Mouse (Mus musculus) liver, embryonic 15.5 days (tissue): ENCODE data around the gene Myoz1. TPM values are rescaled to one million over a fixed set of nuclear protein-coding genes. Genes with fewer than 3 reads are reported as not detected.

Source experiments
- ATAC-seq: fragments of 200-750 bp; cut with Nextera tagmentation; 2 replicates; pipeline ENCODE4 v1.8.0; 2017; ENCODE audit warnings: moderate number of reproducible peaks, mild to moderate bottlenecking, moderate library complexity; ENCODE audit not compliant: insufficient read depth
- H3K27ac ChIP-seq: fragments of 300-500 bp; sonication (generic); replicated peaks from 2 replicates; pipeline ENCODE4 v1.5.1; 2015; ENCODE audit warnings: mild to moderate bottlenecking, inconsistent platforms
- H3K27me3 ChIP-seq: fragments of 300-500 bp; sonication (generic); 2 replicates; pipeline ENCODE4 v1.6.1; 2015; ENCODE audit warnings: mild to moderate bottlenecking, inconsistent platforms
- H3K36me3 ChIP-seq: fragments of 300-500 bp; sonication (generic); replicated peaks from 2 replicates; pipeline ENCODE4 v1.6.1; 2015; ENCODE audit warnings: moderate library complexity, mild to moderate bottlenecking, inconsistent platforms
- H3K4me1 ChIP-seq: fragments of 300-500 bp; sonication (generic); replicated peaks from 2 replicates; pipeline ENCODE4 v1.6.1; 2015; ENCODE audit warnings: inconsistent platforms
- H3K4me2 ChIP-seq: fragments of 300-500 bp; sonication (generic); 2 replicates; pipeline ENCODE4 v1.6.1; 2015; ENCODE audit warnings: moderate library complexity, mild to moderate bottlenecking, inconsistent platforms
- H3K4me3 ChIP-seq: fragments of 300-500 bp; sonication (generic); replicated peaks from 2 replicates; pipeline ENCODE4 v1.5.1; 2015; ENCODE audit warnings: mild to moderate bottlenecking, inconsistent platforms
- H3K9ac ChIP-seq: fragments of 300-500 bp; sonication (generic); 2 replicates; pipeline ENCODE4 v1.6.1; 2015; ENCODE audit warnings: moderate library complexity, mild to moderate bottlenecking, inconsistent platforms
- H3K9me3 ChIP-seq: fragments of 300-500 bp; sonication (generic); replicated peaks from 2 replicates; pipeline ENCODE4 v1.6.1; 2016; ENCODE audit warnings: inconsistent platforms
- WGBS: fragments of 180-500 bp; shearing (Covaris S2); methylation state at CpG from one replicate; pipeline ENCODE4 v1.1.7; 2015; ENCODE audit warnings: mixed read lengths; ENCODE audit not compliant: insufficient replicate concordance; 5-methylcytosine and 5-hydroxymethylcytosine counted together
- microRNA-seq: library from miRNA; unstranded; fragments of <30 nt; microRNA quantifications from one replicate; pipeline ENCODE4, GENCODE M21; 2016
- polyA plus RNA-seq: library from polyadenylated mRNA; unstranded; fragments of >200 nt; fragmentation: Nextera tagmentation; extraction: Ambion mirVana; gene quantifications from 2 replicates; pipeline ENCODE4 v1.2.1, GENCODE M21; 2015

Myoz1 gene
- polyA plus RNA-seq, 1 experiment from 2014 or later, result 4.4 TPM

DNA sequence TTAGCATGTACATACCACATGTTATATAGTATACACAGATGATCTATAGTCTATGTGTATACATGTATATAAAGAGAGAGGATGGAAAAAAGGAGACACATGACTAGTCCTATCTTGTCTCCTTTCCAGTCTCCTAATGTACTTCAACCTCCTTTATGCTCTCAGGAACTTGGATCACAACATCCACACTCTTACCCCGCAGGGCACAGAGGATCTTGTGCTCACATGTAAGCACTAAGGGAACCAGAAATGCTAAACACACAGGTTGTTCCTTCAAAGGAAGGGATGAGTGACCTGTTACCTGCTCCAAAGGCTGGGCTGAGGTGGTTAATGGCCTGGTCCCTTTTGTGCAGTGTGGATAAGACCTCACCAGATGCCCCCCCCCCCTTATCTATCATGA lies 43.5 kb downstream of the Myoz1 start:
- Histone ChIP-seq H3K27ac (no peak overlapping the region), H3K4me2 (no peak overlapping the region), H3K9me3 (no peaks in the 10 kb centered on the region), H3K9ac (no peak overlapping the region), H3K4me1 (peaks cover 28% of the 10 kb centered on the region), H3K36me3 (no peaks in the 10 kb centered on the region), H3K4me3 (no peak overlapping the region), H3K27me3 (no peaks in the 10 kb centered on the region)
- WGBS, result 94% methylated on average over 1 of the region's 1 CpGs
- no peak for ATAC-seq

DNA sequence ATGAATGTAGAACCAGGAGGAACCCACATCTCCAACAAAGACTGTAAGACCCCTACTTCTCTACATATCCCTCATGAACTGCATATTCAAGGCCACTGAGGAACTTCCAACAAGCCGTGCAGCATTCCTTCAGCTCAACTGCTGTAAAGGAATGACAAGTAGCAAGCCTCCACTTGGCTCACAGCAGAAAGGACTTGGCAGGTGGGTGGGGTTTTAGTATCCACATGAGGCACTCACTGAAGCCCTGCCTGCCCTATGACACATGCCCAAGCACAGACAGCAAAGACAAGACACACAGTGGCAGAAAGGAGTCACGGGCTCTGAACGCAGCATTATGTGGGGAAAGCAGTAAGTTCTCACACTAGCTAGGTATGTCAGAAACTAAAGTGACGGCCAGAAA lies 46.2 kb downstream of the Myoz1 start:
- H3K9ac ChIP-seq, result no peak overlapping the region
- H3K27ac ChIP-seq, result no peak overlapping the region
- H3K36me3 ChIP-seq, result no peaks in the 10 kb centered on the region
- no peaks in the 10 kb centered on the region for H3K9me3 ChIP-seq
- ATAC-seq, result no peak
- 73% methylated on average over 4 of the region's 4 CpGs for WGBS
- no peak overlapping the region for H3K4me3 ChIP-seq
- H3K4me2 ChIP-seq, result no peak overlapping the region
- no peaks in the 10 kb centered on the region for H3K27me3 ChIP-seq
- peaks cover 13% of the 10 kb centered on the region for H3K4me1 ChIP-seq

DNA sequence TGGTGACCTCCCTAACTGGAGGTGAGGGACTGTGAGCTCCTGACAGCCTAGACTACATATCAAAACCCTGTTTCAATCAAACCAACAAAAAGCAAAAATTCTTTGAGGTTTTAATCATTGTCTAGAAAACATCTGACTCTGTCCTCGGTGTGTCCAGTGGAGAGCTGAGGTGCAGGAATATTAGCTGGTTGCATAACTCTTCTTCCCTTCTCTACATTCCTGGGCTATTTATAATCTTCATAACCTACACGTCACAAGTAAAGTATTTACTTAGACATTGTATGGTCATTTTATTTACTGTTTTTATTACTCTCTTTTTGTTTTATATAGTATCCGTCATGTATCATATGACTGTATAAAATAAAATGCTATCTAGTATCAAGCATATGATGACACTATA lies 46.8 kb downstream of the Myoz1 start:
- H3K4me3 ChIP-seq, result no peak overlapping the region
- H3K27me3 ChIP-seq, result no peaks in the 10 kb centered on the region
- no peak overlapping the region for H3K27ac ChIP-seq
- 63% methylated on average over 3 of the region's 3 CpGs for WGBS
- no peaks in the 10 kb centered on the region for H3K36me3 ChIP-seq
- ATAC-seq, result no peak
- no peaks in the 10 kb centered on the region for H3K9me3 ChIP-seq
- H3K4me2 ChIP-seq, result no peak overlapping the region
- peaks cover 9% of the 10 kb centered on the region for H3K4me1 ChIP-seq
- no peak overlapping the region for H3K9ac ChIP-seq

DNA sequence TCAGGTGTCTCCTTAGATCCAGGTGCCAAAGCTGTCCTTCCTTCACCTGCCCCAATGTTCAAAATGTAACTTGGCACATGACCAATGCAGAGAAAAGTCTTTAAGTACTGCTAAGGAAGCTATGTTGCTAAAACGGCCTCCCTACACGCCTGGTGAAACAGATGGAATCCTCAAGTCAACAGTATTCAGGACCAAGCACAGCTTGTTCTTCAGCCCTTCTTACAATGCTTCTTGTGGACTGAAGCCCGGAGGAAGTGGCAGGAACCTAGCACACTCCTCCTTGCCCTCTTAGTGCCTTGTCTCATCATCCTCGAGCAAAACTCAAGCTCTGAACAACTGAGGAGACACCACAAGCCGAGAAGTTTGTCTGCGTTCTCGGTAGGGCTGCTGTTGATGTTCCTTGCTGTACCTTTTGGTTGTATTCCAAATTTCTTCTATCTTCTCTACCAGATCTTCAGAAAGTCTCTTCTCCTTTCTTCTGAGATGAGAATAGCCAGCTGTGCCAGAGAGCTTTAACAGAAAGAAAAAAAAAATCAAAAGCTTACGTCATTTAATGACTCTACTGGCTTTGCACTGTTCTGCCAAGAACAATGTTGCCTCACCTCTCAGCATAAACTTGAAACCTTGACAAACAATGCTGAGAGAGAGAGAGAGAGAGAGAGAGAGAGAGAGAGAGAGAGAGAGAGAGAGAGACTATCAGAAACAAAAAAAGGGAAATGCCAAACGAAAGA lies 48.8 kb downstream of the Myoz1 start:
- Histone ChIP-seq H3K9me3 (no peaks in the 10 kb centered on the region), H3K4me2 (no peak overlapping the region), H3K36me3 (no peaks in the 10 kb centered on the region), H3K27me3 (no peaks in the 10 kb centered on the region), H3K4me1 (0 out of 2 replicates have a peak, but pooled peaks cover 5% of the 10 kb centered on the region), H3K27ac (0 out of 2 replicates have a peak overlapping the region, but pooled peaks have one; percentile 10), H3K4me3 (no peak overlapping the region), H3K9ac (no peak overlapping the region)
- WGBS, result 64% methylated on average over 9 of the region's 9 CpGs
- no peak for ATAC-seq

DNA sequence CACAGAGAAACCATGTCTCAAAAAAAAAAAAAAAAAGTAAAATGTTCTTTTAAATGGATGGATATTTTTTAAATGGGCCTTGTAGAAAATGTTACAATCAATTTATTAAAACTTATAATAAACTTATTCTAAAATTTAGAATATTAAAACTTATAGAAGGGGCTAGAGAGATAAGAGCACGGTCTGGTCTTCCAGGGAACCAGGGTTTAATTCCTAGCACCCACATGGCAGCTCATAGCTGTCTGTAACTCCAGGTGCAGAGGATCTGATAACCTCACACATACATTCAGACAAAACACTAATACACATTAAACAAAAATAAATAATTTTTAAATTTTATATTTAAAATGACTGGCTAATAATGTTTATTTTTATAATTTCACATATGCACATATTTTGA lies 55.1 kb downstream of the Myoz1 start:
- 34% methylated on average over 1 of the region's 1 CpGs for WGBS
- ATAC-seq, result no peak
- H3K36me3 ChIP-seq, result no peaks in the 10 kb centered on the region
- no peak overlapping the region for H3K9ac ChIP-seq
- no peak overlapping the region for H3K4me3 ChIP-seq
- peaks cover 31% of the 10 kb centered on the region for H3K4me1 ChIP-seq
- H3K27ac ChIP-seq, result no peak overlapping the region
- no peaks in the 10 kb centered on the region for H3K27me3 ChIP-seq
- no peak overlapping the region for H3K4me2 ChIP-seq
- H3K9me3 ChIP-seq, result no peaks in the 10 kb centered on the region

DNA sequence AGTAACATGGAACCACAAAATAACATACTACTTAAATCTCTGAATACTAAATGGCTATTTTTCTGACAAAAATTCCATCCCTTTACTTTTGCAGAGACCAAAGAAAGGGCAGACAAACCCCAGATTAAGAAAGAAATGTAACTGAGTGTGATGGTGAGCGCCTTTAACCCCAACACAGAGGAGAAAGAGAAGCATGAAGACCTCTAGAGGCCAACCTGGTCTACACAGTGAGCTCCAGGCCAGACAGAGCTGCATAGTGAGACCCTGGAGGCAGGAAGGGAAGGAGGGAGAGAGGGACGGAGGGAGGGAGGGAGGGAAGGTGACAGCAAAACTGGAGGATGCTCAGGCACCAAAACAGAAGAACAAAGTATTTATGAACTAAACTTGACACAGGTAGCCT lies 56.1 kb downstream of the Myoz1 start:
- ATAC-seq, result peak; percentile 75
- Histone ChIP-seq H3K9ac (no peak overlapping the region), H3K4me1 (peaks cover 31% of the 10 kb centered on the region), H3K36me3 (no peaks in the 10 kb centered on the region), H3K4me2 (no peak overlapping the region), H3K9me3 (no peaks in the 10 kb centered on the region), H3K27me3 (no peaks in the 10 kb centered on the region), H3K27ac (peak overlapping the region; percentile 81), H3K4me3 (no peak overlapping the region)
- WGBS, result 76% methylated on average over 2 of the region's 2 CpGs

DNA sequence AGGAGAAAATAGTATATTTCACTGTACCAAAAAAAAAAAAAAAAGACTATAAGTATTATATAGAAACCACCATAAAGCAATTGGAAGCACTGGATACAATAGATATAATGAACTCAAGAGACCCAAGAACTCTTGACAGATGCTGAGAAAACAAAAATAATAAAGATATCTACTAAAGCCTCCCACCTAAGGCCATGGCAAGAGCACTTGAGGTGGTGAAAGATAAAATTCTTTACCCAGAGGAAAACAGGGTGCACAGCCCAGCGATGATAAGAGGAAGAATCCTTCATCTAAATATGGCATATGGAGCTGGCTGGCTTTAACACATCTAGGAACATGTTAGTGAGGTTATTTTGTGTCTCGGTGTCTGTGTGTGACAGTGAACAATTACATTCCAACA lies 56.8 kb downstream of the Myoz1 start:
- ATAC-seq, result peak; percentile 98
- H3K4me2 ChIP-seq, result peak overlapping the region; percentile 33
- 17% methylated on average over 2 of the region's 2 CpGs for WGBS
- H3K36me3 ChIP-seq, result no peaks in the 10 kb centered on the region
- peaks cover 35% of the 10 kb centered on the region for H3K4me1 ChIP-seq
- H3K9me3 ChIP-seq, result no peaks in the 10 kb centered on the region
- H3K4me3 ChIP-seq, result no peak overlapping the region
- H3K9ac ChIP-seq, result no peak overlapping the region
- H3K27ac ChIP-seq, result peak overlapping the region; percentile 82
- H3K27me3 ChIP-seq, result no peaks in the 10 kb centered on the region

Small RNA genes lying within 50 kb of the gene (microRNA-seq; reads per million reads assigned to microRNA genes)
- gene Mir6946, result 1.0 reads per million

Other genes starting within 250 kb of the Myoz1 start
- gene Cfap70, start 204.3 kb downstream of the Myoz1 start, polyA plus RNA-seq, result not detected in 2 replicates
- gene Anxa7, start 176.4 kb downstream of the Myoz1 start, polyA plus RNA-seq, result 41.2 and 41.5 TPM in 2 replicates
- gene Mss51, start 159.6 kb downstream of the Myoz1 start, polyA plus RNA-seq, result 0.44 and 0.48 TPM in 2 replicates
- 18.2 and 18.3 TPM in 2 replicates for gene Ppp3cb, start 110.0 kb downstream of the Myoz1 start, polyA plus RNA-seq
- 0.77 and 0.78 TPM in 2 replicates for gene Usp54, start 15.5 kb downstream of the Myoz1 start, polyA plus RNA-seq
- 0.68 and 1.3 TPM in 2 replicates for gene Synpo2l, start 11.8 kb upstream of the Myoz1 start, polyA plus RNA-seq
- gene Sec24c, start 17.8 kb upstream of the Myoz1 start, polyA plus RNA-seq, result 35.3 and 40.6 TPM in 2 replicates
- 6.3 and 7.3 TPM in 2 replicates for gene Fut11, start 38.4 kb upstream of the Myoz1 start, polyA plus RNA-seq
- 70.8 and 89.3 TPM in 2 replicates for gene Chchd1, start 46.5 kb upstream of the Myoz1 start, polyA plus RNA-seq
- gene Zswim8, start 51.0 kb upstream of the Myoz1 start, polyA plus RNA-seq, result 5.0 and 5.8 TPM in 2 replicates
- gene Ndst2, start 78.0 kb upstream of the Myoz1 start, polyA plus RNA-seq, result 16.3 and 17.5 TPM in 2 replicates
- 5.6 and 5.7 TPM in 2 replicates for gene Camk2g, start 137.5 kb upstream of the Myoz1 start, polyA plus RNA-seq
- gene Plau, start 180.1 kb upstream of the Myoz1 start, polyA plus RNA-seq, result 0.54 and 0.76 TPM in 2 replicates